Mouse (Mus musculus) liver, postnatal 0 days (tissue): ENCODE data around the gene Plekha8. TPM values are rescaled to one million over a fixed set of nuclear protein-coding genes. Genes with fewer than 3 reads are reported as not detected.

Experiments
- ATAC-seq: fragments of 200-750 bp; cut with Nextera tagmentation; 2 replicates; pipeline ENCODE4 v1.8.0; 2017; ENCODE audit warnings: mild to moderate bottlenecking, moderate library complexity
- DNase-seq: peaks from one replicate; pipeline ENCODE4 v3.0.0-alpha.2; 2016
- H3K27ac ChIP-seq: fragments of 300-500 bp; sonication (generic); 2 replicates; pipeline ENCODE4 v1.5.1; 2014; ENCODE audit warnings: antibody characterized with exemption, moderate library complexity, mild to moderate bottlenecking, low read depth
- H3K27me3 ChIP-seq: fragments of 300-500 bp; sonication (generic); 2 replicates; pipeline ENCODE4 v1.6.1; 2014; ENCODE audit warnings: low read length, control low read depth, mixed read lengths; ENCODE audit not compliant: insufficient read depth
- H3K36me3 ChIP-seq: fragments of 300-500 bp; sonication (generic); replicated peaks from 2 replicates; pipeline ENCODE4 v1.6.1; 2014; ENCODE audit warnings: mild to moderate bottlenecking, control low read depth, low read length, moderate library complexity, mixed read lengths; ENCODE audit not compliant: insufficient read depth
- H3K4me1 ChIP-seq: fragments of 300-500 bp; sonication (generic); 2 replicates; pipeline ENCODE4 v1.6.1; 2014; ENCODE audit warnings: antibody characterized with exemption, mild to moderate bottlenecking, control low read depth; ENCODE audit not compliant: insufficient read depth
- H3K4me2 ChIP-seq: fragments of 300-500 bp; sonication (generic); 2 replicates; pipeline ENCODE4 v1.6.1; 2014; ENCODE audit warnings: low read depth, mild to moderate bottlenecking, low read length, moderate library complexity, mixed read lengths
- H3K4me3 ChIP-seq: fragments of 300-500 bp; sonication (generic); 2 replicates; pipeline ENCODE4 v1.5.1; 2014; ENCODE audit warnings: low read depth, low read length
- H3K9ac ChIP-seq: fragments of 300-500 bp; sonication (generic); replicated peaks from 2 replicates; pipeline ENCODE4 v1.6.1; 2014; ENCODE audit warnings: mild to moderate bottlenecking, moderate library complexity
- H3K9me3 ChIP-seq: fragments of 300-500 bp; sonication (generic); 2 replicates; pipeline ENCODE4 v1.6.1; 2016; ENCODE audit warnings: mild to moderate bottlenecking, control low read depth, low read length, mixed read lengths
- CTCF ChIP-seq: sonication (generic); IDR thresholded peaks from 2 replicates; pipeline ENCODE4 v1.5.1; 2016; ENCODE audit warnings: antibody characterized with exemption, low read depth
- EP300 ChIP-seq: IDR thresholded peaks from 2 replicates; pipeline ENCODE4 v1.6.1; 2016; ENCODE audit warnings: antibody characterized with exemption, low read depth, mild to moderate bottlenecking
- WGBS: fragments of 180-500 bp; shearing (Covaris S2); extraction: QIAGEN DNeasy Blood & Tissue Kit; methylation state at CpG from one replicate; pipeline ENCODE4 v1.1.7; 2014; ENCODE audit not compliant: insufficient replicate concordance; 5-methylcytosine and 5-hydroxymethylcytosine counted together
- polyA plus RNA-seq: library from polyadenylated mRNA; unstranded; fragments of >200 nt; fragmentation: Nextera tagmentation; extraction: Ambion mirVana; gene quantifications from 2 replicates; pipeline ENCODE4 v1.2.1, GENCODE M21; 2015

Gene Plekha8
- polyA plus RNA-seq: 4.3 and 4.8 TPM in 2 replicates

DNA sequence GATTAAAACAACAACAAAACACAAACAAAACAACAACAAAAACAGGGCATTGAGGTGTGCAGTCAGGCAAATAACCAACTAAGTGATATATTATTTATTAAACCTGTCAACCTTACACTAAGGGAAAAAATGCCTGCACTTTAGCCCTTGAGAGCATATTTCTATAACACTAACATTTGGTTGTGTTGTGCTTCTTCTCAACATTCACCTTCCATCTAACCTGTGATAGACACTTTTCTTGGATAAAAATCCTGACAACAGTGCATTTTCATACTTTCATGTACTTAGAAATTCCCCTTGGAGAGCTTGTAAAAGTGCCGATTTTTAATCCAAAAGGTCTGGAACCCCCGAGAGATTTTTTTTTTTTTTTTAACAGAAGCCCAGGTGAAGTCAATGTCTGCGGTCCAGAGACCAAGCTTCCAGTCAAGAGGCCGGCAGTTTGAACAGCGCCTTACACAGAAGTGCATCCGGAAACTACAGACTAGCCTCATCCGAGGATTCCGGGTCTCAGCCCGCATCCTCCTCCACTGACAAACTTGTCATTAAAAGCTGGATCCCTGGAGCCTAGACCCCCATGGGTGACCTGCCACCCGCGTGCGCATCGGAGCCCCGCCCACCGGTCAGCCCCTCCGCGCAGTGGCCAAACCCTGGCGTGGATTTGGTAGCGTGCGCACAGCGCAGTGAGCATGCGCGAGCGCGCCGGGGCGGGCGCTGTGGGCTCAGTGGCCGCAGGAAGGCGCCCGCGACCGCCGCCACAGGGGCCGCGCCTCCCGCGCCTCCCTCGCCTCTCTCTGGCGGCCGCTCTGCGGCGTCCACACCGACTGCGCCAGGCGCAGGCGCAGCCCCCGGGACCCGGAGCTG, at the start of gene Plekha8:
Plekha8 (plus strand) TSS at position 643 of the 861 bp plus-strand sequence.
- TF ChIP-seq CTCF: peak; percentile 31
- no peak for TF ChIP-seq EP300
- DNase-seq (peak; percentile 90), ATAC-seq (peak; percentile 93)
- Histone ChIP-seq H3K4me1 (peaks cover 19% of the 10 kb centered on the region), H3K9ac (peak within 1 kb of the TSS; percentile 83), H3K27ac (peak within 1 kb of the TSS; percentile 64; the same call in 1 of the 2 replicates), H3K4me3 (peak within 1 kb of the TSS; percentile 82), H3K36me3 (no peaks in the 10 kb centered on the region), H3K4me2 (peak within 1 kb of the TSS; percentile 91), H3K9me3 (no peaks in the 10 kb centered on the region), H3K27me3 (no peaks in the 10 kb centered on the region)
- under 1% methylated on average over 38 of the region's 49 CpGs for WGBS

DNA sequence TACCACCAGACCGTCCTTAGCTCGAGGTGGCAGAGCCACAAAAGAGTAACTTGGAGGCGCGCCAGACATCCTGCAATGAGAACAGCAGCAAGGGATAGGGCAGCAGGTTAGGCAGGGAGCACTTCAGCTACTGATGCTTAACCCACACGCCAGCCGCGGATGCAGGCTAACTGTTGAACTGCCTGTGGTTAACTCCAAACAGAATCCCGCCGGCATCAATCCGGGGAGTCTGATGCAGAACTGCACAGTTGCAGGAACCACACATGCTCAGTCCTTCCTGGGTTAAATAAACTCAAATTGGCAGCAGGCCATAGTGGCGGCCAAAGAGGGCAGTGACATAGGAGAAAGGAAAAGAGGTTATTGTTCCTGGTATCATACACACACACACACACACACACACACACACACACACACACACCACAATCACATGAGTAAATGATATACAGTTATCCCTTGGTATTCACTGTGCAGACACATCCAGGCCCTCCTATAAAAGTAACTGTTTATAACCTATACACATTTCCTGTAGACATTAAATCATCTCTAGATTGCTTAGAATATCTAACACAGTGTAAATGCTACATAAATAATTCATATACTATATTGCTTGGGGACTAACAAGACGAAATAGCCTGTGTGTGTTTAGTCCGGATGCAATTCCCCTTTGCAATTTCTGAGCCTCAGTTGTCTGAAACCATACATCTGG, 46.4 kb upstream of the Plekha8 start:
- DNase-seq: peak; percentile 26
- ATAC-seq: no peak
- Histone ChIP-seq H3K27ac (no peak overlapping the region), H3K4me1 (no peaks in the 10 kb centered on the region), H3K4me3 (no peak overlapping the region), H3K4me2 (no peak overlapping the region), H3K36me3 (no peaks in the 10 kb centered on the region), H3K9ac (no peak overlapping the region), H3K27me3 (no peaks in the 10 kb centered on the region), H3K9me3 (no peaks in the 10 kb centered on the region)
- WGBS: 69% methylated on average over 13 of the region's 13 CpGs
- no peak for TF ChIP-seq EP300
- TF ChIP-seq CTCF: no peak

DNA sequence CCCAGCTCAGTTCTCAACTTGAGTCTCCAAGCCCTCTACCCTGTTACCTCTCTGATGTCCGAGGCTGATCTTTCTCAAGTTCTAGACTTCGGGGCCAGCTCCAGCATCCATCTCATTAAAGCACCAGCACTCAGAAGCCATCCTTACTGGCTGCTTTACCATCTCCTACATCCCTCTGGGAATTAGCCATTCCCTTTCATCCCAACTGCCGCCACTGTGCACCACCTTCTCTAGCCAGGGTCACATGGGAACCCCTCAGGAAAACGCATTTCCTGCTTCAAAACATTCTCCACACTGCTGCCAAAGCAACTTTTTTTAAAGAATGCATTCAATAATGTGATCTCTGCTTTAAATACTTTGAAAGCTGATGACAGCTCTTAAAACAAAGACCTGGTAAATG, 45.6 kb upstream of the Plekha8 start:
- no peak overlapping the region for H3K9ac ChIP-seq
- ATAC-seq (no peak), DNase-seq (no peak)
- no peak overlapping the region for H3K4me2 ChIP-seq
- H3K4me1 ChIP-seq: no peaks in the 10 kb centered on the region
- H3K9me3 ChIP-seq: no peaks in the 10 kb centered on the region
- WGBS: 66% methylated on average over 4 of the region's 4 CpGs
- no peaks in the 10 kb centered on the region for H3K36me3 ChIP-seq
- TF ChIP-seq CTCF (no peak), EP300 (no peak)
- no peak overlapping the region for H3K27ac ChIP-seq
- H3K27me3 ChIP-seq: no peaks in the 10 kb centered on the region
- no peak overlapping the region for H3K4me3 ChIP-seq

DNA sequence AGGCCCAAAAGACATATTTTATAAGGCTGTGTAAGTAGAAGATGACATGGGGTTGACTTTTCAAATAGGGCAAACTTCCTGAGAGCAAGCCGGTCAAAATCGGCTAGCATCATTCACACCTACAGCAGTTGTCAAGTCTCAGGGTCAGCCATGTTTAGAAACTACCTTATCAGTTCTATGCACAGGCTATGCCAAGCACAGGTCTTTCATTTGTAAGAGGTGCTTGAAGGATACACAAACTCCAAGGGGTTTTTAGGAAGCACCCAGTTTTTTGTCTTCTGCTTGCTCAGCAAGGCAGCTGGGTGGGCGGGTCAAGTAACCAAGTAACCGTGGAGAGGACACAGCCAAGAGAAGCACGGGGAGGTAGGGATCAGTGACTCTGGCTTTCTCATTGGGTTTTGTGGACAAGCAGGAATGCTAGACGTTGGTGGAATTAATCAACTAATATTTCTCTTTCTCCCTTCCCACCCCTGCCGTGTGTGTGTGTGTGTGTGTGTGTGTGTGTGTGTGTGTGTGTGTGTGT, 44.0 kb upstream of the Plekha8 start:
- no peak for ATAC-seq
- H3K4me3 ChIP-seq: no peak overlapping the region
- no peaks in the 10 kb centered on the region for H3K36me3 ChIP-seq
- H3K9ac ChIP-seq: no peak overlapping the region
- H3K9me3 ChIP-seq: no peaks in the 10 kb centered on the region
- no peak overlapping the region for H3K4me2 ChIP-seq
- 67% methylated on average over 6 of the region's 7 CpGs for WGBS
- DNase-seq: no peak
- H3K27me3 ChIP-seq: no peaks in the 10 kb centered on the region
- TF ChIP-seq EP300: no peak
- no peak for TF ChIP-seq CTCF
- no peaks in the 10 kb centered on the region for H3K4me1 ChIP-seq
- no peak overlapping the region for H3K27ac ChIP-seq

DNA sequence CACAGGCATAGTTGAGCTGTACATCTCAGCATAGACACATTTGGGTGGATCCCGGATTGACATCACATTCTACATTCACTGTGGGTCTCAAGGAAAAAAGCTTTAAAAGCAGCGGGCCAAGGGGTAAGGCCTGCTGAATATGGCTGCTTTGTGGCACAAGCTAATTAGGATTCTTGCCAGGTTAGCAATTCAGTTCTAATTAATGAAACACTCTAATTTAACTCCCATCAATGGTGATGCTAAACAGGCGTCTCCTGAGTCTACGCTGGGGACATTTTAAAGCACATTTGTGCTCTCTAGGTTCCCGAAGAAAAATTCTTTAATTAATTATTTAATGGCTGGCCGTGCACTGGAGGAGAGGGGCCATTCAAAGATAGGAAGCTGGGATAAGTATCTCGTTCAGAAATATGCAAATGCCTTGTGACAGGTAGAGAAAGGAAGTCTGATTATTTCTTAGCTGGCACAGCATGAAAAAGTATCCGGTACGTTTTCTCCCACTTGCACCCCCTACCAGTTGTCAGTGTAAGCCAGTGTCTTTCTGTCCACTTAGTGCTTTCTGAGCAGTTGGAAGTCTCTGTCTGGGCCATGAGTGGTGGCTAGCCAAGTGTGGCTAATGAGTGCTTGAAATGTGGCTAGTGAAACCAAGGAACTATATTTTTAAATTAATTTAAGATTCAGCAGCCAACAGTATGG, 42.0 kb upstream of the Plekha8 start:
- TF ChIP-seq EP300 (no peak), CTCF (no peak)
- DNase-seq (no peak), ATAC-seq (no peak)
- no peaks in the 10 kb centered on the region for H3K9me3 ChIP-seq
- WGBS: 75% methylated on average over 9 of the region's 9 CpGs
- H3K36me3 ChIP-seq: no peaks in the 10 kb centered on the region
- H3K4me1 ChIP-seq: no peaks in the 10 kb centered on the region
- H3K4me3 ChIP-seq: no peak overlapping the region
- no peak overlapping the region for H3K4me2 ChIP-seq
- no peak overlapping the region for H3K9ac ChIP-seq
- no peak overlapping the region for H3K27ac ChIP-seq
- H3K27me3 ChIP-seq: no peaks in the 10 kb centered on the region

DNA sequence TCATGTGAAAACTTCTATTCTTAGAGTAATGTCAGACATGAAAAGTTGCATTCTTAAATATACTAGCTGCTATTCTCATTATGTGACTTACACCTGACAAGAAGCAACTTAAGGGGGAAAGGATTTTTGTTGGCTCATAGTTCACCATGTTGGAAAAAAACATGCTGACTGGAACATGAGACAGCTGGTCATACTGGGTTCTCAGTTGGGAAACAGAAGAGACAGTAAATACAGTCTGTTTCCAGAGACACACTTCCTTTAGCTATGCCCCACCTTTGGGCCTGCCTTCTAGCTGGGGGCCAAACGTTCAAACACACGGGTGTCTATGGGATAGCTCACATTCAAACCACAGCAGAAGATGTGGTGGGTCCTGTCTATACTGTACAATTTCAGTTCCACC, 41.3 kb upstream of the Plekha8 start:
- Histone ChIP-seq H3K27me3 (no peaks in the 10 kb centered on the region), H3K9me3 (no peaks in the 10 kb centered on the region), H3K9ac (no peak overlapping the region), H3K4me1 (no peaks in the 10 kb centered on the region), H3K36me3 (no peaks in the 10 kb centered on the region), H3K4me2 (no peak overlapping the region), H3K4me3 (no peak overlapping the region), H3K27ac (no peak overlapping the region)
- WGBS: 52% methylated on average over 2 of the region's 2 CpGs
- DNase-seq: no peak
- ATAC-seq: no peak
- TF ChIP-seq EP300: no peak
- no peak for TF ChIP-seq CTCF
